9 mouse cellular contexts compared by ENCODE assay signal in genomic region chr3:123905928-123906721, GRCm38 (mm10).
DNase-seq lines count a peak whose midpoint lies in the region; ATAC-seq and TF ChIP-seq lines count a peak whose summit lies in the region.
"Had no signal": no experiment of that assay in that cellular context is flagged by ENCODE, and none has a peak within 500 bp of the region (broad histone marks: within the 10 kb centered on the region; RNA-seq: fewer than 3 reads in every experiment).

No protein-coding gene starts in this region.

- H3K4me3 ChIP-seq in intestine, embryonic 14.5 days (ENCODE audit: low read depth, low read length) = no peak overlapping the region
- no peak overlapping the region for H3K4me3 ChIP-seq in intestine, postnatal 0 days (ENCODE audit: low read depth, low read length)
- no peak overlapping the region for H3K4me3 ChIP-seq in midbrain, embryonic 14.5 days (replicated peaks; ENCODE audit: low read depth, low read length)
- no peak overlapping the region for H3K4me3 ChIP-seq in liver, postnatal 0 days (ENCODE audit: low read depth, low read length)

- ATAC-seq in intestine, embryonic 14.5 days (replicated peaks; ENCODE audit: low FRiP score, low TSS enrichment, low read depth) = no peak
- ATAC-seq in intestine, postnatal 0 days = no peak
- ATAC-seq in midbrain, embryonic 14.5 days (ENCODE audit: low FRiP score, low TSS enrichment) = no peak
- no peak for ATAC-seq in liver, postnatal 0 days

- H3K36me3 ChIP-seq in intestine, embryonic 14.5 days (ENCODE audit: control insufficient read depth, insufficient read depth, low read length) = no peaks in the 10 kb centered on the region
- no peaks in the 10 kb centered on the region for H3K36me3 ChIP-seq in intestine, postnatal 0 days (ENCODE audit: control insufficient read depth, insufficient read depth)
- no peaks in the 10 kb centered on the region for H3K36me3 ChIP-seq in midbrain, embryonic 14.5 days (ENCODE audit: control insufficient read depth, insufficient read depth, low read length)
- H3K36me3 ChIP-seq in liver, postnatal 0 days (replicated peaks; ENCODE audit: insufficient read depth, low read length) = no peaks in the 10 kb centered on the region
- H3K36me3 ChIP-seq: G1E had no signal

- peak overlapping the region; percentile 44 for H3K27ac ChIP-seq in intestine, embryonic 14.5 days (ENCODE audit: low read depth)
- H3K27ac ChIP-seq in intestine, postnatal 0 days (ENCODE audit: low read depth, low read length) = no peak overlapping the region
- H3K27ac ChIP-seq in midbrain, embryonic 14.5 days (replicated peaks; ENCODE audit: low read depth, low read length) = peak overlapping the region; percentile 41; the same call in 1 of the 2 replicates
- no peak overlapping the region for H3K27ac ChIP-seq in liver, postnatal 0 days (ENCODE audit: low read depth)

- no peak for TF ChIP-seq EP300 in liver, postnatal 0 days (IDR thresholded peaks at IDR 0.05; ENCODE audit: low read depth)

- no peak overlapping the region for H3K9ac ChIP-seq in intestine, embryonic 14.5 days (ENCODE audit: low read length)
- no peak overlapping the region for H3K9ac ChIP-seq in intestine, postnatal 0 days (ENCODE audit: low read depth, low read length)
- H3K9ac ChIP-seq in midbrain, embryonic 14.5 days (replicated peaks; ENCODE audit: low read length) = no peak overlapping the region
- no peak overlapping the region for H3K9ac ChIP-seq in liver, postnatal 0 days (replicated peaks)

- H3K9me3 ChIP-seq in intestine, embryonic 14.5 days (ENCODE audit: control insufficient read depth, low read length) = no peaks in the 10 kb centered on the region
- H3K9me3 ChIP-seq in intestine, postnatal 0 days (ENCODE audit: control insufficient read depth) = no peaks in the 10 kb centered on the region
- H3K9me3 ChIP-seq in midbrain, embryonic 14.5 days (ENCODE audit: control insufficient read depth, low read length) = no peaks in the 10 kb centered on the region
- no peaks in the 10 kb centered on the region for H3K9me3 ChIP-seq in liver, postnatal 0 days (ENCODE audit: low read length)

- no peak overlapping the region for H3K4me2 ChIP-seq in intestine, embryonic 14.5 days (ENCODE audit: low read length)
- H3K4me2 ChIP-seq in intestine, postnatal 0 days (replicated peaks; ENCODE audit: low read depth) = no peak overlapping the region
- H3K4me2 ChIP-seq in midbrain, embryonic 14.5 days (ENCODE audit: low read length) = peak overlapping the region; percentile 15; the same call in 1 of the 2 replicates
- no peak overlapping the region for H3K4me2 ChIP-seq in liver, postnatal 0 days (ENCODE audit: low read depth, low read length)

- WGBS in intestine, embryonic 14.5 days = 22% methylated on average over 9 of the region's 9 CpGs
- 36% methylated on average over 9 of the region's 9 CpGs for WGBS in intestine, postnatal 0 days
- WGBS in midbrain, embryonic 14.5 days = 6% methylated on average over 9 of the region's 9 CpGs
- 50% methylated on average over 9 of the region's 9 CpGs for WGBS in liver, postnatal 0 days (ENCODE audit: insufficient replicate concordance)

- DNase-seq in intestine, embryonic 14.5 days (ENCODE audit: low spot score) = no peak
- DNase-seq in cerebellum, adult 18-20 months = peak; percentile 24 to 31
- peak; percentile 7 for DNase-seq in forelimb bud, embryonic 11.5 days (ENCODE audit: low read depth, low spot score)
- DNase-seq in midbrain, embryonic 14.5 days = peak; percentile 53
- no peak for DNase-seq in liver, postnatal 0 days
- no peak for DNase-seq in gastrocnemius, adult 18-20 months (ENCODE audit: low spot score)
- DNase-seq in frontal cortex, adult 2 months (ENCODE audit: extremely low spot score in 1 of 2, low spot score in 1 of 2) = no peak

- TF ChIP-seq CTCF in intestine, postnatal 0 days (IDR thresholded peaks at IDR 0.05; ENCODE audit: low read depth) = no peak
- no peak for TF ChIP-seq CTCF in liver, postnatal 0 days (IDR thresholded peaks at IDR 0.05; ENCODE audit: low read depth)

- H3K4me1 ChIP-seq in intestine, embryonic 14.5 days (replicated peaks; ENCODE audit: control insufficient read depth, insufficient read depth, low read length) = peaks cover 5% of the 10 kb centered on the region; the same call in 1 of the 2 replicates
- H3K4me1 ChIP-seq in intestine, postnatal 0 days (replicated peaks; ENCODE audit: control insufficient read depth, insufficient read depth, low read length) = no peaks in the 10 kb centered on the region
- peaks cover 8% of the 10 kb centered on the region for H3K4me1 ChIP-seq in midbrain, embryonic 14.5 days (ENCODE audit: control insufficient read depth, insufficient read depth, low read length)
- H3K4me1 ChIP-seq in liver, postnatal 0 days (ENCODE audit: insufficient read depth) = no peaks in the 10 kb centered on the region

- H3K27me3 ChIP-seq in intestine, embryonic 14.5 days (replicated peaks; ENCODE audit: control insufficient read depth, insufficient read depth, low read length) = no peaks in the 10 kb centered on the region
- no peaks in the 10 kb centered on the region for H3K27me3 ChIP-seq in intestine, postnatal 0 days (replicated peaks; ENCODE audit: control insufficient read depth, insufficient read depth, low read length)
- no peaks in the 10 kb centered on the region for H3K27me3 ChIP-seq in midbrain, embryonic 14.5 days (ENCODE audit: control insufficient read depth, insufficient read depth, low read length)
- H3K27me3 ChIP-seq in liver, postnatal 0 days (ENCODE audit: insufficient read depth, low read length) = no peaks in the 10 kb centered on the region

Comparison
In these comparisons a context has a peak if more than half of its experiments do, and no peak if none do; other contexts are left out.
1. H3K27ac ChIP-seq: peak in intestine, embryonic 14.5 days (single experiment) and midbrain, embryonic 14.5 days (single experiment); none in intestine, postnatal 0 days (single experiment) and liver, postnatal 0 days (single experiment).
2. DNase-seq: peak in cerebellum, adult 18-20 months (2 of 2), forelimb bud, embryonic 11.5 days (single experiment) and midbrain, embryonic 14.5 days (single experiment); none in intestine, embryonic 14.5 days (single experiment), liver, postnatal 0 days (single experiment), gastrocnemius, adult 18-20 months (single experiment) and frontal cortex, adult 2 months (0 of 2).